Mouse (Mus musculus) CH12.LX (cell line): ENCODE results near the gene Cacna1c. TPM values are rescaled to one million over a fixed set of nuclear protein-coding genes. Genes with fewer than 3 reads are reported as not detected.

Source experiments
- DNase-seq: peaks from one replicate; pipeline ENCODE4 v3.0.0-alpha.2; 2013; ENCODE audit errors: extremely low read depth
- H3K27ac ChIP-seq: 2 replicates; pipeline ENCODE4 v1.5.1; 2012; ENCODE audit warnings: low read depth, mild to moderate bottlenecking, control low read depth, moderate library complexity; ENCODE audit not compliant: insufficient read depth
- H3K27me3 ChIP-seq: replicated peaks from 2 replicates; pipeline ENCODE3; 2012; ENCODE audit warnings: inconsistent platforms
- H3K36me3 ChIP-seq, 2 experiments: replicated peaks in 1 of 2; 2 replicates each; pipeline versions ENCODE3 to v1.6.1; 2012; ENCODE audit warnings: inconsistent platforms in 1 of 2, low read length in 1 of 2, mild to moderate bottlenecking in 1 of 2, mixed read lengths in 1 of 2, moderate library complexity in 1 of 2; ENCODE audit not compliant: control insufficient read depth in 1 of 2, insufficient read depth in 1 of 2
- H3K4me1 ChIP-seq, 2 experiments: 2 replicates each; pipeline ENCODE4 v1.6.1; 2012; ENCODE audit warnings: inconsistent platforms in 1 of 2, moderate library complexity in 1 of 2; ENCODE audit not compliant: insufficient read depth in 2 of 2, control insufficient read depth in 1 of 2
- H3K4me2 ChIP-seq: 2 replicates; pipeline ENCODE4 v1.6.1; 2012; ENCODE audit warnings: low read depth, mild to moderate bottlenecking, control low read depth; ENCODE audit not compliant: poor library complexity, insufficient read depth, severe bottlenecking
- H3K4me3 ChIP-seq, 3 experiments: fragments of 150-350 bp in 1 of 3; sonication (generic) in 1 of 3; replicated peaks in 1 of 3; 2 replicates each; pipeline versions ENCODE3 to v1.5.1; 2011 to 2012; ENCODE audit warnings: low read depth in 2 of 3, low read length in 2 of 3, mild to moderate bottlenecking in 2 of 3, moderate library complexity in 2 of 3, control low read depth in 1 of 3, improper control_type of control experiment in 1 of 3, inconsistent platforms in 1 of 3, mixed read lengths in 1 of 3; ENCODE audit not compliant: poor library complexity in 1 of 3
- H3K79me2 ChIP-seq: replicated peaks from 2 replicates; pipeline ENCODE4 v1.6.1; 2012; ENCODE audit warnings: mild to moderate bottlenecking, moderate library complexity; ENCODE audit not compliant: control insufficient read depth, poor library complexity, insufficient read depth, severe bottlenecking; ENCODE audit errors: extremely low read depth
- H3K9ac ChIP-seq: 2 replicates; pipeline ENCODE4 v1.6.1; 2012; ENCODE audit warnings: low read depth, mild to moderate bottlenecking, control low read depth, moderate library complexity; ENCODE audit not compliant: insufficient read depth
- H3K9me3 ChIP-seq: replicated peaks from 2 replicates; pipeline ENCODE3; 2012; ENCODE audit warnings: low read length, inconsistent platforms, mixed read lengths
- BHLHE40 ChIP-seq: IDR thresholded peaks from 2 replicates; pipeline ENCODE4 v1.6.1; 2011; ENCODE audit warnings: mild to moderate bottlenecking, low read depth, low read length, improper control_type of control experiment
- CHD1 ChIP-seq: IDR thresholded peaks from 2 replicates; pipeline ENCODE4 v1.6.1; 2012; ENCODE audit warnings: low read depth, low read length, improper control_type of control experiment, inconsistent platforms
- CTCF ChIP-seq, 2 experiments: IDR thresholded peaks in 1 of 2; conservative IDR thresholded peaks in 1 of 2; 2 replicates each; pipeline ENCODE4 v1.5.1; 2011 to 2012; ENCODE audit warnings: low read depth in 2 of 2, low read length in 2 of 2, improper control_type of control experiment in 1 of 2, inconsistent platforms in 1 of 2, mild to moderate bottlenecking in 1 of 2, moderate library complexity in 1 of 2
- E2F4 ChIP-seq: IDR thresholded peaks from 2 replicates; pipeline ENCODE4 v1.6.1; 2011; ENCODE audit warnings: low read depth, low read length, improper control_type of control experiment; ENCODE audit not compliant: insufficient replicate concordance
- ELF1 ChIP-seq: IDR thresholded peaks from 2 replicates; pipeline ENCODE4 v1.6.1; 2014; ENCODE audit warnings: low read depth, mild to moderate bottlenecking, inconsistent platforms, low read length, improper control_type of control experiment
- EP300 ChIP-seq: IDR thresholded peaks from 2 replicates; pipeline ENCODE4 v1.6.1; 2011; ENCODE audit warnings: low read length, improper control_type of control experiment
- GABPA ChIP-seq: IDR thresholded peaks from 2 replicates; pipeline ENCODE4 v1.6.1; 2012; ENCODE audit warnings: low read depth, low read length, improper control_type of control experiment, inconsistent platforms; ENCODE audit not compliant: insufficient replicate concordance
- HCFC1 ChIP-seq: IDR thresholded peaks from 2 replicates; pipeline ENCODE4 v1.6.1; 2012; ENCODE audit warnings: low read depth, mild to moderate bottlenecking, inconsistent platforms, low read length, improper control_type of control experiment
- IRF4 ChIP-seq: IDR thresholded peaks from 2 replicates; pipeline ENCODE4 v1.6.1; 2014; ENCODE audit warnings: low read depth, mild to moderate bottlenecking, inconsistent platforms, low read length, improper control_type of control experiment
- JUN ChIP-seq: IDR thresholded peaks from 2 replicates; pipeline ENCODE4 v1.6.1; 2011; ENCODE audit warnings: low read depth, mild to moderate bottlenecking, low read length, improper control_type of control experiment, moderate library complexity; ENCODE audit not compliant: insufficient read depth
- JUND ChIP-seq: conservative IDR thresholded peaks from 2 replicates; pipeline ENCODE4 v1.6.1; 2011; ENCODE audit warnings: low read depth, low read length, improper control_type of control experiment
- MAFK ChIP-seq: IDR thresholded peaks from 2 replicates; pipeline ENCODE4 v1.6.1; 2011; ENCODE audit warnings: low read length, improper control_type of control experiment; ENCODE audit not compliant: insufficient replicate concordance
- MAX ChIP-seq: IDR thresholded peaks from 2 replicates; pipeline ENCODE4 v1.6.1; 2011; ENCODE audit warnings: low read length, improper control_type of control experiment
- MAZ ChIP-seq: IDR thresholded peaks from 2 replicates; pipeline ENCODE4 v1.6.1; 2012; ENCODE audit warnings: low read depth, mild to moderate bottlenecking, inconsistent platforms, low read length, improper control_type of control experiment, moderate library complexity
- MEF2A ChIP-seq: IDR thresholded peaks from 2 replicates; pipeline ENCODE4 v1.6.1; 2014; ENCODE audit warnings: low read depth, mild to moderate bottlenecking, inconsistent platforms, low read length, improper control_type of control experiment, borderline replicate concordance
- MXI1 ChIP-seq: IDR thresholded peaks from 2 replicates; pipeline ENCODE4 v1.6.1; 2011; ENCODE audit warnings: mild to moderate bottlenecking, low read depth, low read length, improper control_type of control experiment
- MYC ChIP-seq: IDR thresholded peaks from 2 replicates; pipeline ENCODE4 v1.6.1; 2011; ENCODE audit warnings: low read depth, mild to moderate bottlenecking, improper control_type of control experiment, low read length
- NRF1 ChIP-seq: IDR thresholded peaks from 2 replicates; pipeline ENCODE4 v1.6.1; 2014; ENCODE audit warnings: low read depth, mild to moderate bottlenecking, inconsistent platforms, low read length, improper control_type of control experiment, moderate library complexity
- POLR2A ChIP-seq: IDR thresholded peaks from 2 replicates; pipeline ENCODE4 v1.6.1; 2011; ENCODE audit warnings: low read depth, mild to moderate bottlenecking, improper control_type of control experiment, low read length
- POLR2AphosphoS2 ChIP-seq: IDR thresholded peaks from 2 replicates; pipeline ENCODE4 v1.6.1; 2011; ENCODE audit warnings: low read depth, low read length, improper control_type of control experiment
- RAD21 ChIP-seq: IDR thresholded peaks from 2 replicates; pipeline ENCODE4 v1.6.1; 2011; ENCODE audit warnings: low read depth, mild to moderate bottlenecking, low read length, improper control_type of control experiment, moderate library complexity
- RCOR1 ChIP-seq: conservative IDR thresholded peaks from 2 replicates; pipeline ENCODE4 v1.6.1; 2012; ENCODE audit warnings: low read depth, mild to moderate bottlenecking, inconsistent platforms, low read length, improper control_type of control experiment
- SIN3A ChIP-seq: IDR thresholded peaks from 2 replicates; pipeline ENCODE4 v1.6.1; 2012; ENCODE audit warnings: low read length, improper control_type of control experiment, inconsistent platforms
- TCF12 ChIP-seq: IDR thresholded peaks from 2 replicates; pipeline ENCODE4 v1.6.1; 2014; ENCODE audit warnings: low read depth, mild to moderate bottlenecking, inconsistent platforms, low read length, improper control_type of control experiment
- ZKSCAN1 ChIP-seq: IDR thresholded peaks from 2 replicates; pipeline ENCODE4 v1.6.1; 2012; ENCODE audit warnings: low read depth, inconsistent platforms, low read length, improper control_type of control experiment, borderline replicate concordance
- ZMIZ1 ChIP-seq: IDR thresholded peaks from 2 replicates; pipeline ENCODE4 v1.6.1; 2012; ENCODE audit warnings: low read depth, mild to moderate bottlenecking, inconsistent platforms, low read length, improper control_type of control experiment
- ZNF384 ChIP-seq: IDR thresholded peaks from 2 replicates; pipeline ENCODE4 v1.6.1; 2012; ENCODE audit warnings: low read depth, low read length, improper control_type of control experiment, inconsistent platforms
- dilution Hi-C: fragments of 300-500 bp; cut with MboI; formaldehyde crosslinking; loops from 2 replicates; pipeline ENCODE4 v1.14.3; 2020; ENCODE audit warnings: low sequenced_read_pairs; ENCODE audit not compliant: extremely low pct_unique_long_range_greater_than_20kb, extremely low pct_ligation_motif_present
- in situ Hi-C: fragments of 300-500 bp; cut with MboI; formaldehyde crosslinking; loops from 3 replicates; pipeline ENCODE4 v1.14.3; 2019; ENCODE audit warnings: low sequenced_read_pairs, low pct_ligation_motif_present, low pct_unique_long_range_greater_than_20kb, mixed read lengths
- polyA plus RNA-seq: library from polyadenylated mRNA; unstranded; fragments of >175 nt; gene quantifications from 2 replicates; pipeline ENCODE4 v1.2.1, GENCODE M21; 2012; ENCODE audit warnings: low read depth; ENCODE audit not compliant: insufficient read length
- total RNA-seq, 2 experiments: library from RNA; depleted of rRNA; stranded (reverse); fragments of 300-350 nt in 1 of 2; fragments of >200 nt in 1 of 2; gene quantifications; 2 replicates each; pipeline ENCODE4 v1.2.3; 2012 to 2014

Gene Cacna1c
- total and polyA plus RNA-seq, 3 experiments: 0.04 TPM; not detected in 2

- Histone ChIP-seq H3K9ac (no peak overlapping the region), H3K4me3 (no peak overlapping the region), H3K4me1 (no peaks in the 10 kb centered on the region), H3K4me2 (no peak overlapping the region), H3K79me2 (no peaks in the 10 kb centered on the region), H3K27me3 (peaks cover 73% of the 10 kb centered on the region), H3K9me3 (no peaks in the 10 kb centered on the region), H3K36me3 (no peaks in the 10 kb centered on the region), H3K27ac (no peak overlapping the region)
- dilution Hi-C loops (no loop called here), in situ Hi-C loops (no loop called here)
- no peak for TF ChIP-seq GABPA
- TF ChIP-seq RAD21: no peak
- TF ChIP-seq IRF4: no peak
- no peak for TF ChIP-seq HCFC1
- no peak for TF ChIP-seq EP300
- no peak for TF ChIP-seq TCF12
- no peak for TF ChIP-seq CHD1
- no peak for TF ChIP-seq MYC
- TF ChIP-seq MEF2A: no peak
- no peak for TF ChIP-seq SIN3A
- TF ChIP-seq BHLHE40: no peak
- TF ChIP-seq POLR2A: no peak
- TF ChIP-seq MAZ: no peak
- no peak for TF ChIP-seq MAX
- no peak for TF ChIP-seq JUN
- no peak for TF ChIP-seq ELF1
- no peak for DNase-seq
Observed at GRCm38 (mm10) chr6:118884073-118884551, 312.1 kb downstream of the Cacna1c start.

GRCm38 (mm10) chr6:118876204-118876603 lies 320.0 kb downstream of the Cacna1c start:
- in situ Hi-C loops: no loop called here
- TF ChIP-seq NRF1: no peak
- TF ChIP-seq ZKSCAN1: no peak
- no peak for TF ChIP-seq RCOR1
- TF ChIP-seq MAFK: no peak
- TF ChIP-seq MYC: no peak
- no peak for TF ChIP-seq TCF12
- no peak for TF ChIP-seq CTCF (conservative IDR thresholded peaks at IDR 0.05 in 1 of 2, IDR thresholded peaks at IDR 0.05 in 1 of 2; ENCODE audit: low read depth in 2 of 2, low read length in 2 of 2)
- TF ChIP-seq EP300: no peak
- TF ChIP-seq E2F4: no peak
- TF ChIP-seq IRF4: no peak
- no peak for TF ChIP-seq MAX
- TF ChIP-seq ZMIZ1: no peak
- TF ChIP-seq ZNF384: no peak
- no peak for TF ChIP-seq POLR2AphosphoS2
- TF ChIP-seq MXI1: no peak
- TF ChIP-seq JUND: no peak
- no peaks in the 10 kb centered on the region for H3K79me2 ChIP-seq

More at GRCm38 (mm10) chr6:118876204-118876603, 320.0 kb downstream of the Cacna1c start:
- Histone ChIP-seq H3K27ac (no peak overlapping the region), H3K4me3 (no peak overlapping the region), H3K4me2 (no peak overlapping the region), H3K27me3 (peaks cover 91% of the 10 kb centered on the region), H3K9ac (no peak overlapping the region), H3K36me3 (no peaks in the 10 kb centered on the region), H3K9me3 (no peaks in the 10 kb centered on the region), H3K4me1 (no peaks in the 10 kb centered on the region)
- no peak for DNase-seq
- dilution Hi-C loops: no loop called here
